Mouse (Mus musculus) midbrain, embryonic 12.5 days (tissue): Measurements from ENCODE around the gene Slc6a21. TPM values are rescaled to one million over a fixed set of nuclear protein-coding genes. Genes with fewer than 3 reads are reported as not detected.
"Not testable (repeated sequence)": the region's sequence is repeated elsewhere in the genome, so short reads cannot be mapped to it uniquely, and the experiment has no call there.

Experiments used
- ATAC-seq: fragments of 200-750 bp; cut with Nextera tagmentation; 2 replicates; pipeline ENCODE4 v1.8.0; 2017; ENCODE audit warnings: low read depth, moderate TSS enrichment, moderate library complexity; ENCODE audit not compliant: low FRiP score
- H3K27ac ChIP-seq: fragments of 300-500 bp; sonication (generic); replicated peaks from 2 replicates; pipeline ENCODE4 v1.5.1; 2016; ENCODE audit warnings: mild to moderate bottlenecking
- H3K27me3 ChIP-seq: fragments of 300-500 bp; sonication (generic); 2 replicates; pipeline ENCODE4 v1.6.1; 2016; ENCODE audit warnings: mild to moderate bottlenecking
- H3K36me3 ChIP-seq: fragments of 300-500 bp; sonication (generic); 2 replicates; pipeline ENCODE4 v1.6.1; 2016
- H3K4me1 ChIP-seq: fragments of 300-500 bp; sonication (generic); 2 replicates; pipeline ENCODE4 v1.6.1; 2016
- H3K4me2 ChIP-seq: fragments of 300-500 bp; sonication (generic); replicated peaks from 2 replicates; pipeline ENCODE4 v1.6.1; 2016; ENCODE audit warnings: mild to moderate bottlenecking, moderate library complexity
- H3K4me3 ChIP-seq: fragments of 300-500 bp; sonication (generic); 2 replicates; pipeline ENCODE4 v1.5.1; 2016; ENCODE audit warnings: mild to moderate bottlenecking
- H3K9ac ChIP-seq: fragments of 300-500 bp; sonication (generic); replicated peaks from 2 replicates; pipeline ENCODE4 v1.6.1; 2016; ENCODE audit warnings: mild to moderate bottlenecking, moderate library complexity
- H3K9me3 ChIP-seq: fragments of 300-500 bp; sonication (generic); 2 replicates; pipeline ENCODE4 v1.6.1; 2016; ENCODE audit warnings: mild to moderate bottlenecking
- WGBS: fragments of 180-500 bp; shearing (Covaris S2); methylation state at CpG from one replicate; pipeline ENCODE4 v1.1.7; 2016; 5-methylcytosine and 5-hydroxymethylcytosine counted together
- polyA plus RNA-seq: library from polyadenylated mRNA; unstranded; fragments of >200 nt; fragmentation: Nextera tagmentation; extraction: Ambion mirVana; gene quantifications from 2 replicates; pipeline ENCODE4 v1.2.1, GENCODE M21; 2016

The Slc6a21 gene
- polyA plus RNA-seq, 1 experiment from 2014 or later: not detected

DNA sequence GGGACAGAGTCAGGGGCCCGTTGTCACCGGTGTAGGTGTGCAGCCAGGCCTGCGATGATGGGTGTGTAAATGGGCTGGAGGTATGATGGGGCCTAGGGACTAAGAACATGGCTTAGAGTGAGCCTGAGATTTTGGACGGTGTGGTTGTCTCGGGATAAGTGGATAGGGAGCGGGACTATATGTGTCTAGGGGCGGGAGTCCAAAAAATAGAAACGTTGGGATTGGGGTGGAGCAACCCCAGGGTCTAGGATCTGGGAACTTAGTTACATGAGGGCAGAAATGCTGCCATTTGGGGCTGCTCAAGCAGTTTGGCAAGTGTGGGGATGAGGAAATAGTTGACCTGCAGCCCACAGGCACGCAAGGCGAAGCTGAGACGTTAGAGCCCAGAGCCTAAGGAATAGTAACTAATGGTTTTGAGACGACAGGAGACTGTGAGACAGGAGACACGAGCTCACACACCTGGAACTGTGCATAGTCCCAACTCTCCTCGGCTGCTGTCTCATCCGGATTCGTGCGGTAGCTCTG lies 41.6 kb upstream of the Slc6a21 start:
- H3K4me3 ChIP-seq: peak overlapping the region; percentile 8; the same call in 1 of the 2 replicates
- 30% methylated on average over 17 of the region's 17 CpGs for WGBS
- peak overlapping the region; percentile 71 for H3K27ac ChIP-seq
- H3K9me3 ChIP-seq: no peaks in the 10 kb centered on the region
- H3K27me3 ChIP-seq: peaks cover 53% of the 10 kb centered on the region
- no peak for ATAC-seq
- H3K36me3 ChIP-seq: peaks cover 23% of the 10 kb centered on the region
- peaks cover 39% of the 10 kb centered on the region for H3K4me1 ChIP-seq
- H3K9ac ChIP-seq: peak overlapping the region; percentile 41; the same call in 1 of the 2 replicates
- H3K4me2 ChIP-seq: peak overlapping the region; percentile 36

DNA sequence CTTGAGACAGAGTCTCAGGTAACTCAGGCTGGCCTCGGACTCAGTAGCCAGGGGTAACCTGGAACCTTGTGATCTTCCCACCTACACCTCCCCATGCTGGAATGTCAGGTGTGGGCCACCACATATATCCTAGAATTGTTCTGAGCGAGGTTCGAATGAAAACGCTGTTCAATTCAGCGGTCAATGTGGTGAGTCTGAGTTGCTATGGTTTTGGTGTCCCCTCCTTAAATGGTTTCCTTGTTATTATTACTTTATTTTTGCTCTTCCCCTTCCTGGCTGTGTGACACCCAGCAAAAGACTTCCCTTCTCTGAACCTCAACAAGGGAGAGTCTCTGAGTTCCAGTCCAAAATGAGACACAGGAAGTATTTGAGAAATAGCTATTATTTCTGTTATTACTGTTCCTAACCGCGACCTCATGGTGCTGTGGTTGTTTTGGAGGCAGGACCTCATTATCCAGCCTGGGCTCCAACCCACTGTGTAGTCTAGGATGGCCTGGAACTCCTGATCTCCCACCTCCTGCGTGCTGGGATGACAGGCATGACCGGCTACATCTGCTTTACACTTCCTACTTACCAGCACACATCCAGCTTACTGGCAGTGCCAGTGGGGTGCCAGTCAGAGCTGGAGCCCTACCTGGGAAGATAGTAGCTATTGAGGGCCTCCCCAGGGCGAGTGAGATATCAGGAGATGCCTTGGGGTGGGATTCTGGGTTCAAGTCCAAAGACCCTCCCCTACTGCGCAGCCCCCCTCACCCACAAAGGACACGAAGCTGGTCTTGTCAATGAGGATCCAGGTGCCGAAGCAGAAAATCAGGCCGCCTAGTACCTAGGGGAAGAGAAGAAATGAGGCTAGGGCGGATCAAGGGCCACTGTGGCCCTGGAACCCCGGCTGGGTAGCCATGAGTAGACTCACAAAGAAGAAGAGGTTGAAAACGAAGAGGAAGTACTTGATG lies 39.3 kb upstream of the Slc6a21 start:
- peaks cover 1% of the 10 kb centered on the region for H3K36me3 ChIP-seq

DNA sequence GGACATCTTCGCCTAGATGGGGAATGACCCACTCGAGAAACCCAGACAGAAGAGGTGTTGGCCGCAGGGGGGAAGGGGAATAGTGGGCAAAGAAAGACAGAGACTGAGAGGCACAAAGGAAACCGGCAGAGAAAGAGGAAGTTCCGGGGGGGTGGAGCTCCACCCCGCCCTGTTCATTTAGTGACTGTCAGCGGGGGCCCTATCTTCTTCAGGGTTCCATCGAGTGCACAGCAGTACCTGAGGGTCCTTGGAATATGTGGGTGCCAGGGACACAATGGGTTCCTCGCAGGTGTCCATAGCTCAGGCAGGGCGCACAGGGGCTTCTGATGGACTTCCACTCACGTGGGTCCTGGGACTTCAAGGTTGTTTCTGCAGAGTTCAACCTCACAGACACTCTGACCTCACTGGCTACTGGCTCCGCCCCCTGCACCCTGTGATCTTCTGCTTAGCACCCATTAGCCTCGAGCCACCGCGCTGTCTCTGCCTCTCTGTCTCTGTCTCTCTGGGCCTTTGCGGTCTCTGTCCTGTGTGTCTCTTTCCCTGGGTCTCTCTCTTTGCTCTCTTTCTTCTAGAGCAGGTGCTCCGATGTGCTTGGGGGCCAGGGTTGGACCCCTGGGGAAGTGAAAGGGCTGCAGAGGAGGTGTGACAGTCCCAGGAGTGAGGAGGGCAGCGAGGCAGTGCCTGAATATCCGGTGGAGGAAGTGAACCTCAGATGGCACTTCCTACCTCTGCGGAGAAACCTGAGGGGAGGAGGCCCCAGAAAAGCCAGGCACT lies 38.4 kb upstream of the Slc6a21 start, which contains the start of gene Cd37:
Cd37 (minus strand) TSS at position 393 of the 774 bp plus-strand sequence.
- no peaks in the 10 kb centered on the region for H3K36me3 ChIP-seq
- 44% methylated on average over 20 of the region's 20 CpGs for WGBS

More for the DNA sequence above, 39.3 kb upstream of the Slc6a21 start:
- Histone ChIP-seq H3K4me2 (no peak overlapping the region), H3K9ac (no peak overlapping the region), H3K9me3 (no peaks in the 10 kb centered on the region), H3K27me3 (peaks cover 69% of the 10 kb centered on the region), H3K4me1 (peaks cover 40% of the 10 kb centered on the region), H3K4me3 (no peak overlapping the region), H3K27ac (no peak overlapping the region)
- WGBS: 76% methylated on average over 17 of the region's 17 CpGs
- ATAC-seq: no peak

DNA sequence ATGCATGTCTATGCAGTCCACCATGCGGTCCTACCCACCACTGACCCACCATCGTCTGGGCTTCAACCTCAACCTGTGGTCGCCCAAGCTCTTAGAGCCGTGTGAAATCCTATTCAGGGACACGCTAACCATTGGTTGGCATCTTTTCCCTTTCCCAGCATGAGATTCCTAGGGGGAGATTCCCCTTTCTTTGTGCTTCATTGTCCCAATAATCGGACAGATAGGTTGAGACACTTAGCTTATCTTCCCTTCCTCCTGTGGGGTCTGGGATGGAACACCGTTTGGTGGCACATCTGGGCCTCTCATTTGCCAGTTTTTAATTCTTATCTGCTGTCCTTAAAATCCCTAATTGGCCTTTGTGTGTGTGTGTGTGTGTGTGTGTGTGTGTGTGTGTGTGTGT lies 37.2 kb upstream of the Slc6a21 start:
- 72% methylated on average over 7 of the region's 7 CpGs for WGBS

More for the DNA sequence above, 38.4 kb upstream of the Slc6a21 start, which contains the start of gene Cd37:
- H3K27ac ChIP-seq: no peak within 1 kb of the TSS
- no peaks in the 10 kb centered on the region for H3K9me3 ChIP-seq
- peaks cover 32% of the 10 kb centered on the region for H3K4me1 ChIP-seq
- peaks cover 67% of the 10 kb centered on the region for H3K27me3 ChIP-seq
- no peak for ATAC-seq
- no peak within 1 kb of the TSS for H3K9ac ChIP-seq
- H3K4me2 ChIP-seq: no peak within 1 kb of the TSS
- H3K4me3 ChIP-seq: no peak within 1 kb of the TSS

DNA sequence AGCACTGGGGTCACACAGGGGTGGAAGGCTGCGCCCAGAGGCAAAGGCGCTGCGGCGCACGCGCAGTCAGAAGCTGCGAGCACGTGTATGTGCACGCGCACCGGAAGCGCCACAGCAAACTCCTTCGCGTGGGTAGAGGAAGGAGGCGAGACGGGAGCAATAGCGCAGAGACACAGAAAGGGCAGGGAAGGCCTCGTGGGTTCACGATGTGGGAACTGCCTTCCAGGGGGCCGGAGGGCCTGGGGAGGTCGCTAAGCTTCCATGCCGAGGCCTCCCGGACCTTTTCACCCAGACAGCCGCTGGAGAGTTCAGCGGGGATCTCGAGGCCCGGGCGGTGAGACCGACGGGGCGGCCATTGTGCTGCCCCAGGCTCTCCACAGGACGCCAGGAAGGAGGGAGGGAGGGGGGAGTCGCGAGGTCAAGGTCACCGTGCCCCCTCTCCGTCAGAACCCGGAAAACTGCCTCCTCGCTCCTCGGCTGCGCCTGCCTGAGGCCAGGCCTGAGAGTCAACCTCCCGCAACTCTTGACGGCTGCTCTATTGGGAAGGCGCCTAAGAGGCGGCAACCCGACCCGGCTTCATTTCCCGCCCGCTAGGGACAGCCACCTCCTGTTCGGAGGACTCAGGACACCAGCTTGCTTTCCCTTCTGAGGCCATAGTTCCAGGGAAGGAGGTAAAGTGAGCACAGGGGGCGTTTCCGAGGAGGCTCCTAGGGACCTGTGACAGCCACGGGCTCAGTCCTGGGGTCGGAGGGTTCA lies 36.5 kb upstream of the Slc6a21 start, which contains the start of gene Slc6a16:
Slc6a16 (plus strand) TSS at position 453 of the 756 bp plus-strand sequence.
- H3K27me3 ChIP-seq: peaks cover 62% of the 10 kb centered on the region
- no peak within 1 kb of the TSS; the same call in 1 of the 2 replicates for H3K9ac ChIP-seq

More for the DNA sequence above, 37.2 kb upstream of the Slc6a21 start:
- ATAC-seq: no peak
- no peak overlapping the region for H3K4me3 ChIP-seq
- peaks cover 21% of the 10 kb centered on the region for H3K4me1 ChIP-seq
- H3K4me2 ChIP-seq: no peak overlapping the region
- H3K27me3 ChIP-seq: peaks cover 62% of the 10 kb centered on the region
- H3K9me3 ChIP-seq: no peaks in the 10 kb centered on the region
- no peaks in the 10 kb centered on the region for H3K36me3 ChIP-seq
- no peak overlapping the region for H3K27ac ChIP-seq
- H3K9ac ChIP-seq: no peak overlapping the region

DNA sequence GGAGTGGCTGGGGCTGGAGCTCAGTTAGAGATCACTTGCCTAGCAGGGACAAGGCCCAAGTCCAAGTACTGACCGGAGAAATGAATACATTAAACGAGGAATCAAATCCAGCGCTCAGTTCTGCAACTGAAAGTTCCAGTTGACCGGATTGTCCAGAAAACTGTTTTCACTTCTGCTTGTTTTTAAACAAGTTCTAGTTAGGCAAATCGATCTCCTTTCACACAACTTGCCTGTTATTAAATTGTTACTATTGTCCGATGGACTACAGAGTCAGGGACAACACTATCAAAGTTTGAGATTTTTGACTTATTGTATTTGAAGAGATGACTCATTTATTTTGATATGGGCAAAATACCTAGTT lies 35.9 kb upstream of the Slc6a21 start:
- ATAC-seq: no peak
- H3K4me1 ChIP-seq: peaks cover 13% of the 10 kb centered on the region
- no peak overlapping the region for H3K9ac ChIP-seq
- no peaks in the 10 kb centered on the region for H3K36me3 ChIP-seq
- H3K27me3 ChIP-seq: peaks cover 60% of the 10 kb centered on the region
- WGBS: 81% methylated on average over 6 of the region's 6 CpGs
- H3K4me3 ChIP-seq: peak overlapping the region; percentile 35; the same call in 1 of the 2 replicates
- no peak overlapping the region for H3K27ac ChIP-seq
- no peaks in the 10 kb centered on the region for H3K9me3 ChIP-seq
- peak overlapping the region; percentile 54 for H3K4me2 ChIP-seq

More for the DNA sequence above, 36.5 kb upstream of the Slc6a21 start, which contains the start of gene Slc6a16:
- 9% methylated on average over 52 of the region's 53 CpGs for WGBS
- Histone ChIP-seq H3K9me3 (no peaks in the 10 kb centered on the region), H3K4me1 (peaks cover 14% of the 10 kb centered on the region), H3K36me3 (no peaks in the 10 kb centered on the region), H3K27ac (no peak within 1 kb of the TSS), H3K4me2 (peak within 1 kb of the TSS; percentile 54), H3K4me3 (peak within 1 kb of the TSS; percentile 35)
- ATAC-seq: peak; percentile 38; the same call in 1 of the 2 replicates

DNA sequence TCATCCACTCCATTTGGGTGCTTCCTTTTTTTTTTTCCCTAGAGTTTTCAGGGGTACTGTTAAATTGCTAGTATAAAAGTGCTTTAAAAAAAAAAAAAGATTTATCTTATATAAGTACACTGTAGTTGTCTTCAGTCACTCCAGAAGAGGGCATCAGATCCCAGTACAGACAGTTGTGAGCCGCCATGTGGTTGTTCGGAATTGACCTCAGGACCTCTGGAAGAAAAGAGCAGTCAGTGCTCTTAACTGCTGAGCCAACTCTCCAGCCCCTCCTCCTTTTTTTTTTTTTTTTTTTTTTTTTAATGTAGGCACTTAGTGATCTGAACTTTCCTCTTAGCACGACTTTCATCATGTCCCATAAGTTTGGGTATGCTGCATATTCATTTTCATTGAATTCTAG lies 29.6 kb upstream of the Slc6a21 start:
- H3K4me1 ChIP-seq: no peaks in the 10 kb centered on the region
- no peak overlapping the region for H3K4me2 ChIP-seq
- H3K9me3 ChIP-seq: no peaks in the 10 kb centered on the region
- WGBS: 48% methylated on average over 3 of the region's 3 CpGs
- H3K36me3 ChIP-seq: no peaks in the 10 kb centered on the region
- H3K9ac ChIP-seq: no peak overlapping the region
- no peak overlapping the region for H3K4me3 ChIP-seq
- H3K27ac ChIP-seq: no peak overlapping the region
- H3K27me3 ChIP-seq: 0 out of 2 replicates have a peak, but pooled peaks cover 5% of the 10 kb centered on the region
- ATAC-seq: no peak

DNA sequence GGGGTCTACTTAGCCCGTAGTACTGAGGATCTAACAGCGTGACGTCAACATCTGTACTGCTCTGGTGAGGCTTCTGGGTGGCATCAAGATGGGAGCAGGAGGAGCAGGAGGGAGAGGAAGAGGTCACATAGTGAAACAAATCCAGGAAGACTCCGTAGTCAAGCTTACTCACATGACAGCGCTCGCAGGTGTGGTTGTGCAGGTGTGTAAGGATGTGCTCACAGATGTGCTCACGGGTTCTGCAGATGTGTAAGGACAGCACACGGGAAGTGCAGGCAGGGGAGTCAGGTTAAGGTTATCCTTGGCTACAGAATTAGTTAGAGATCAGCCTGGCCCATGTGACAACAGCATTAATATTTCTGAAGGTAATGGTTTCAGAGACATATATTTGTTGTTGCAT lies 23.5 kb upstream of the Slc6a21 start:
- H3K4me2 ChIP-seq: no peak overlapping the region
- no peaks in the 10 kb centered on the region for H3K4me1 ChIP-seq
- no peak for ATAC-seq
- 94% methylated on average over 8 of the region's 8 CpGs for WGBS
- H3K27ac ChIP-seq: no peak overlapping the region
- no peaks in the 10 kb centered on the region; the same call in 1 of the 2 replicates for H3K27me3 ChIP-seq
- no peaks in the 10 kb centered on the region for H3K9me3 ChIP-seq
- no peaks in the 10 kb centered on the region for H3K36me3 ChIP-seq
- H3K9ac ChIP-seq: no peak overlapping the region
- H3K4me3 ChIP-seq: no peak overlapping the region

DNA sequence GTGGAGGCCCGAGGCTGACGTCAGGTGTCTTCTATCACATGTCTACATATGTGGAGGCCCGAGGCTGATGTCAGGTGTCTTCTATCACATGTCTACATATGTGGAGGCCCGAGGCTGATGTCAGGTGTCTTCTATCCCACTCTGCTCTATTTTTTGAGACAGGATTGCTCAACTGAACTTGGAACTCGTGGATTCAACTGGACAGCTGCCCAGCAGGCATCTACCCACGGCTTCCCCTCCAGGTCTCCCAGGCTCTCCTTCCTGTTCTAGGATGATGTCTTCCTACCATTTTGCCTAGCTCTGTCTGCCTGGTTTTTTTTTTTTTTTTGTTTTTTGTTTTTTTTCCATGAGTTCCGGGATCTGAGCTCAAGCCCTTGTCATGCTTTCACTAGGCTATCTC lies 21.5 kb upstream of the Slc6a21 start:
- H3K9me3 ChIP-seq, H3K4me2 ChIP-seq, H3K27ac ChIP-seq, H3K4me3 ChIP-seq, H3K36me3 ChIP-seq, H3K27me3 ChIP-seq, H3K9ac ChIP-seq, H3K4me1 ChIP-seq, ATAC-seq: not testable (repeated sequence)
- 84% methylated on average over 5 of the region's 7 CpGs for WGBS

DNA sequence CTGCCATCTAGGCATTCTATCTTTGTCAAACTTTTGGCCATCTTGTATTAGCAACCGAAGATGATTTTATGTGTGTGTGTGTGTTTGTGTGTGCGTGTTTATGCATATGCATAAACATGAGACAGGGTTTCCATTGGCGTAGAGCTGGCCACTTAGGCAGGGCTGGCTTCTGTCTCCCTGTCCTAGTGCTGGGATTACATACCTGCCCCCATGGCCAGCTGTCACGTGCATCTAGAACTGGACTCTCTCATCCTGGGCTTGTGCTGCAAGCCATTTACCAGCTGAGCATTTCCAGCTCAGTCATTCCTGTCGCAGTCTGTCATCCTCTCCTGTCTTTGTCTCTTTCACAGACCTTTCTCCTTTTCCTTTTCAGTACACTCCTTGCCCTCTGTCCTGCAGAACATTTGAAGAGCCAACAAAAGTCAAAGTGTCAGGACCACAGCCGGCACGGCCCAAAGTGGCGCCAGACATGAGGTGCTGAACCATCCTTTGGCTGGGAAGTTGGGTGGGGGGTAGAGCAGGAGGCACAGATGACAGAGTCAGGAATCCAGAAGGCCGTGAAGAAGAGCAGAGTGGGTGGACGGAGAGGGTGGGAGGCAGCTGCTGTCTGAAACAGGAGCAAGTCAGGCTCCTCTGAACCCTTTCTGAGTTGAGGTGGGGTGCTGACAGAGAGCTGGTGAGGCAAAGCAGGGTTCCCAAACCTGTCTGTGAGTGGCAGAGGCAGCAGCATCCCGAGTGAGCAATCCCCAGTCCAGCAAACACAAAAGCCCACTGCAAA lies 20.1 kb upstream of the Slc6a21 start:
- no peaks in the 10 kb centered on the region for H3K4me1 ChIP-seq
- H3K4me2 ChIP-seq: no peak overlapping the region
- WGBS: 64% methylated on average over 11 of the region's 11 CpGs
- H3K27ac ChIP-seq: no peak overlapping the region
- ATAC-seq: no peak
- H3K9me3 ChIP-seq: no peaks in the 10 kb centered on the region
- H3K36me3 ChIP-seq: no peaks in the 10 kb centered on the region
- peaks cover 2% of the 10 kb centered on the region; the same call in 1 of the 2 replicates for H3K27me3 ChIP-seq
- no peak overlapping the region for H3K4me3 ChIP-seq
- H3K9ac ChIP-seq: no peak overlapping the region
